Mouse (Mus musculus) lung, embryonic 14.5 days (tissue): Measurements from ENCODE around the gene Sdccag8. TPM values are rescaled to one million over a fixed set of nuclear protein-coding genes. Genes with fewer than 3 reads are reported as not detected.

Experiments
- ATAC-seq: fragments of 200-750 bp; cut with Nextera tagmentation; 2 replicates; pipeline ENCODE4 v1.8.0; 2017; ENCODE audit warnings: mild to moderate bottlenecking, moderate TSS enrichment, moderate library complexity; ENCODE audit not compliant: insufficient read depth
- DNase-seq: peaks from one replicate; pipeline ENCODE4 v3.0.0-alpha.2; 2015
- H3K27ac ChIP-seq: fragments of 300-500 bp; sonication (generic); 2 replicates; pipeline ENCODE4 v1.5.1; 2014; ENCODE audit warnings: low read depth, mild to moderate bottlenecking, moderate library complexity
- H3K27me3 ChIP-seq: fragments of 300-500 bp; sonication (generic); 2 replicates; pipeline ENCODE4 v1.6.1; 2014; ENCODE audit warnings: low read length, control low read depth; ENCODE audit not compliant: insufficient read depth
- H3K36me3 ChIP-seq: fragments of 300-500 bp; sonication (generic); 2 replicates; pipeline ENCODE4 v1.6.1; 2014; ENCODE audit warnings: control low read depth; ENCODE audit not compliant: insufficient read depth
- H3K4me1 ChIP-seq: fragments of 300-500 bp; sonication (generic); 2 replicates; pipeline ENCODE4 v1.6.1; 2014; ENCODE audit warnings: antibody characterized with exemption, control low read depth; ENCODE audit not compliant: insufficient read depth
- H3K4me2 ChIP-seq: fragments of 300-500 bp; sonication (generic); 2 replicates; pipeline ENCODE4 v1.6.1; 2014; ENCODE audit warnings: mild to moderate bottlenecking
- H3K4me3 ChIP-seq: fragments of 300-500 bp; sonication (generic); 2 replicates; pipeline ENCODE4 v1.5.1; 2014; ENCODE audit warnings: low read depth, low read length
- H3K9ac ChIP-seq: fragments of 300-500 bp; sonication (generic); 2 replicates; pipeline ENCODE4 v1.6.1; 2014
- H3K9me3 ChIP-seq: fragments of 300-500 bp; sonication (generic); 2 replicates; pipeline ENCODE4 v1.6.1; 2016; ENCODE audit warnings: low read depth, low read length, control low read depth
- CTCF ChIP-seq: IDR thresholded peaks from 2 replicates; pipeline ENCODE4 v1.5.1; 2016; ENCODE audit warnings: antibody characterized with exemption, low read depth
- whole genome bisulfite sequencing: fragments of 180-500 bp; shearing (Covaris S2); extraction: QIAGEN DNeasy Blood & Tissue Kit; methylation state at CpG from one replicate; pipeline ENCODE4 v1.1.7; 2014; 5-methylcytosine and 5-hydroxymethylcytosine counted together
- polyA plus RNA-seq: library from polyadenylated mRNA; unstranded; fragments of >200 nt; fragmentation: Nextera tagmentation; extraction: Ambion mirVana; gene quantifications from 2 replicates; pipeline ENCODE4 v1.2.1, GENCODE M21; 2014

Gene Sdccag8
- polyA plus RNA-seq, 1 experiment from 2014 or later = 14.4 TPM

- Histone ChIP-seq H3K4me2 (no peak overlapping the region), H3K4me3 (no peak overlapping the region), H3K27me3 (no peaks in the 10 kb centered on the region), H3K9ac (no peak overlapping the region), H3K27ac (no peak overlapping the region), H3K36me3 (no peaks in the 10 kb centered on the region), H3K9me3 (no peaks in the 10 kb centered on the region), H3K4me1 (no peaks in the 10 kb centered on the region)
- 75% methylated on average over 6 of the region's 6 CpGs for WGBS
- no peak for DNase-seq
- TF ChIP-seq CTCF = no peak
- no peak for ATAC-seq
Observed at GRCm38 (mm10) chr1:176949320-176949719, 134.9 kb downstream of the Sdccag8 start.

- no peaks in the 10 kb centered on the region for H3K4me1 ChIP-seq
- DNase-seq (no peak), ATAC-seq (no peak)
- TF ChIP-seq CTCF = no peak
- no peak overlapping the region for H3K4me2 ChIP-seq
- WGBS = 86% methylated on average over 6 of the region's 6 CpGs
- H3K4me3 ChIP-seq = no peak overlapping the region
- H3K9ac ChIP-seq = no peak overlapping the region
- no peaks in the 10 kb centered on the region for H3K36me3 ChIP-seq
- no peaks in the 10 kb centered on the region for H3K27me3 ChIP-seq
- H3K27ac ChIP-seq = no peak overlapping the region
- H3K9me3 ChIP-seq = no peaks in the 10 kb centered on the region
Observed at GRCm38 (mm10) chr1:176950061-176950460, 135.6 kb downstream of the Sdccag8 start.

- Histone ChIP-seq H3K4me3 (no peak overlapping the region), H3K4me2 (no peak overlapping the region), H3K9me3 (no peaks in the 10 kb centered on the region), H3K9ac (no peak overlapping the region), H3K36me3 (no peaks in the 10 kb centered on the region), H3K4me1 (no peaks in the 10 kb centered on the region), H3K27ac (no peak overlapping the region), H3K27me3 (no peaks in the 10 kb centered on the region)
- no peak for TF ChIP-seq CTCF
- DNase-seq (peak; percentile 11), ATAC-seq (no peak)
- 66% methylated on average over 7 of the region's 7 CpGs for WGBS
Observed at GRCm38 (mm10) chr1:176951836-176952235, 137.4 kb downstream of the Sdccag8 start.

- no peaks in the 10 kb centered on the region for H3K36me3 ChIP-seq
- no peaks in the 10 kb centered on the region for H3K9me3 ChIP-seq
- no peaks in the 10 kb centered on the region for H3K27me3 ChIP-seq
- H3K4me1 ChIP-seq = no peaks in the 10 kb centered on the region
- WGBS = 81% methylated on average over 2 of the region's 2 CpGs
- H3K9ac ChIP-seq = no peak overlapping the region
- DNase-seq (no peak), ATAC-seq (no peak)
- H3K4me2 ChIP-seq = no peak overlapping the region
- no peak for TF ChIP-seq CTCF
- no peak overlapping the region for H3K4me3 ChIP-seq
- H3K27ac ChIP-seq = no peak overlapping the region
Observed at GRCm38 (mm10) chr1:176958311-176958710, 143.9 kb downstream of the Sdccag8 start.

- DNase-seq (no peak), ATAC-seq (no peak)
- Histone ChIP-seq H3K9ac (no peak overlapping the region), H3K27me3 (no peaks in the 10 kb centered on the region), H3K36me3 (no peaks in the 10 kb centered on the region), H3K4me2 (no peak overlapping the region), H3K9me3 (no peaks in the 10 kb centered on the region), H3K27ac (no peak overlapping the region), H3K4me3 (no peak overlapping the region), H3K4me1 (no peaks in the 10 kb centered on the region)
- 96% methylated on average over 10 of the region's 10 CpGs for WGBS
- TF ChIP-seq CTCF = no peak
Observed at GRCm38 (mm10) chr1:176961716-176962115, 147.3 kb downstream of the Sdccag8 start.

- no peaks in the 10 kb centered on the region for H3K9me3 ChIP-seq
- DNase-seq (no peak), ATAC-seq (no peak)
- no peak for TF ChIP-seq CTCF
- H3K27me3 ChIP-seq = no peaks in the 10 kb centered on the region
- H3K4me2 ChIP-seq = no peak overlapping the region
- WGBS = 85% methylated on average over 5 of the region's 5 CpGs
- H3K36me3 ChIP-seq = no peaks in the 10 kb centered on the region
- no peaks in the 10 kb centered on the region for H3K4me1 ChIP-seq
- no peak overlapping the region for H3K9ac ChIP-seq
- no peak overlapping the region for H3K4me3 ChIP-seq
- no peak overlapping the region for H3K27ac ChIP-seq
Observed at GRCm38 (mm10) chr1:176962894-176963293, 148.4 kb downstream of the Sdccag8 start.

- WGBS = 83% methylated on average over 3 of the region's 3 CpGs
- H3K4me3 ChIP-seq = no peak overlapping the region
- no peak for TF ChIP-seq CTCF
Observed at GRCm38 (mm10) chr1:176967299-176967698, 152.8 kb downstream of the Sdccag8 start.

More at GRCm38 (mm10) chr1:176967299-176967698, 152.8 kb downstream of the Sdccag8 start:
- Histone ChIP-seq H3K27ac (no peak overlapping the region), H3K9me3 (no peaks in the 10 kb centered on the region), H3K9ac (no peak overlapping the region), H3K36me3 (no peaks in the 10 kb centered on the region), H3K4me2 (no peak overlapping the region), H3K27me3 (no peaks in the 10 kb centered on the region), H3K4me1 (no peaks in the 10 kb centered on the region)
- no peak for DNase-seq
- no peak for ATAC-seq
